Mouse (Mus musculus) large intestine, adult 2 months (tissue): ENCODE measurements around the gene Dnajc16. TPM values are rescaled to one million over a fixed set of nuclear protein-coding genes. Genes with fewer than 3 reads are reported as not detected.

Source experiments
- DNase-seq: peaks from one replicate; pipeline ENCODE4 v3.0.0-alpha.2; 2012; ENCODE audit warnings: low read depth, low spot score
- WGBS: fragments of 180-500 bp; shearing (Covaris S2); methylation state at CpG from one replicate; pipeline ENCODE4 v1.1.7; 2018; 5-methylcytosine and 5-hydroxymethylcytosine counted together
- polyA plus RNA-seq: library from polyadenylated mRNA; depleted of rRNA; stranded (reverse); fragments of >200 nt; gene quantifications from 2 replicates; pipeline ENCODE4 v1.2.3, GENCODE M21; 2012

The Dnajc16 gene
- polyA plus RNA-seq, 1 experiment: 6.3 TPM

GRCm38 (mm10) chr4:141767353-141768036 lies 23.2 kb downstream of the Dnajc16 start:
- DNase-seq: no peak
- 69% methylated on average over 19 of the region's 19 CpGs for WGBS

- 58% methylated on average over 19 of the region's 19 CpGs for WGBS
- no peak for DNase-seq
Measured at GRCm38 (mm10) chr4:141766668-141767352, 23.9 kb downstream of the Dnajc16 start.

GRCm38 (mm10) chr4:141766316-141766667 lies 24.4 kb downstream of the Dnajc16 start:
- WGBS: 75% methylated on average over 8 of the region's 8 CpGs

GRCm38 (mm10) chr4:141765008-141765407 lies 25.7 kb downstream of the Dnajc16 start:
- 90% methylated on average over 3 of the region's 3 CpGs for WGBS
- DNase-seq: no peak

More at GRCm38 (mm10) chr4:141766316-141766667, 24.4 kb downstream of the Dnajc16 start:
- DNase-seq: no peak

- DNase-seq: no peak
- 79% methylated on average over 12 of the region's 12 CpGs for WGBS
Measured at GRCm38 (mm10) chr4:141763476-141763875, 27.3 kb downstream of the Dnajc16 start.

- DNase-seq: no peak
- WGBS: 90% methylated on average over 13 of the region's 13 CpGs
Measured at GRCm38 (mm10) chr4:141762102-141762598, 28.6 kb downstream of the Dnajc16 start.

- 68% methylated on average over 4 of the region's 4 CpGs for WGBS
- no peak for DNase-seq
Measured at GRCm38 (mm10) chr4:141760942-141761341, 29.8 kb downstream of the Dnajc16 start.

- no peak for DNase-seq
- 68% methylated on average over 6 of the region's 6 CpGs for WGBS
Measured at GRCm38 (mm10) chr4:141758874-141759542, 31.7 kb downstream of the Dnajc16 start.

- DNase-seq: no peak
- WGBS: 94% methylated on average over 3 of the region's 3 CpGs
Measured at GRCm38 (mm10) chr4:141757124-141757523, 33.6 kb downstream of the Dnajc16 start.

GRCm38 (mm10) chr4:141755375-141755930 lies 35.3 kb downstream of the Dnajc16 start:
- DNase-seq: no peak
- WGBS: 93% methylated on average over 19 of the region's 19 CpGs

- WGBS: 9% methylated on average over 4 of the region's 4 CpGs
- no peak for DNase-seq
Measured at GRCm38 (mm10) chr4:141752076-141752421, 38.7 kb downstream of the Dnajc16 start.

- DNase-seq: no peak
- WGBS: 34% methylated on average over 4 of the region's 4 CpGs
Measured at GRCm38 (mm10) chr4:141751419-141752075, 39.2 kb downstream of the Dnajc16 start.

GRCm38 (mm10) chr4:141750826-141751225 lies 39.9 kb downstream of the Dnajc16 start:
- no peak for DNase-seq
- 90% methylated on average over 3 of the region's 3 CpGs for WGBS

- DNase-seq: no peak
- WGBS: 70% methylated on average over 11 of the region's 11 CpGs
Measured at GRCm38 (mm10) chr4:141749557-141749956, 41.2 kb downstream of the Dnajc16 start.

- WGBS: 27% methylated on average over 25 of the region's 25 CpGs
- DNase-seq: no peak
Measured at GRCm38 (mm10) chr4:141746578-141747346, 44.0 kb downstream of the Dnajc16 start, which contains the start of gene Agmat. Agmat (plus strand) TSS chr4:141746672.

GRCm38 (mm10) chr4:141742381-141742780 lies 48.4 kb downstream of the Dnajc16 start:
- DNase-seq: no peak
- 91% methylated on average over 4 of the region's 4 CpGs for WGBS

- WGBS: 29% methylated on average over 9 of the region's 9 CpGs
- DNase-seq: no peak
Measured at GRCm38 (mm10) chr4:141741856-141742255, 48.9 kb downstream of the Dnajc16 start.

GRCm38 (mm10) chr4:141738015-141738414 lies 52.7 kb downstream of the Dnajc16 start:
- 48% methylated on average over 8 of the region's 8 CpGs for WGBS
- no peak for DNase-seq

- 56% methylated on average over 4 of the region's 4 CpGs for WGBS
- no peak for DNase-seq
Measured at GRCm38 (mm10) chr4:141736856-141737255, 53.9 kb downstream of the Dnajc16 start.
